Mouse (Mus musculus): Measurements from ENCODE around the gene Fancc. TPM values are rescaled to one million over a fixed set of nuclear protein-coding genes. Genes with fewer than 3 reads are reported as not detected.
A peak's percentile ranks its signal among the peaks of the same experiment; 100 is the strongest.

Gene Fancc
- polyA plus RNA-seq, 1 experiment from 2014 or later, result 17.8 TPM

GRCm38 (mm10) chr13:63252295-63253010, 244.6 kb downstream of the Fancc start:
- no peak for ATAC-seq (ENCODE audit: insufficient read depth, low FRiP score, low read depth)
- H3K27me3 ChIP-seq (replicated peaks), result no peaks in the 10 kb centered on the region
- no peak overlapping the region for H3K9ac ChIP-seq
- no peak overlapping the region for H3K4me3 ChIP-seq (replicated peaks)
- H3K9me3 ChIP-seq, result no peaks in the 10 kb centered on the region
- no peak overlapping the region for H3K27ac ChIP-seq
- H3K4me1 ChIP-seq, result peaks cover 27% of the 10 kb centered on the region
- 63% methylated on average over 2 of the region's 2 CpGs for WGBS
- H3K36me3 ChIP-seq, result peaks cover 11% of the 10 kb centered on the region; the same call in 1 of the 2 replicates
- H3K4me2 ChIP-seq, result no peak overlapping the region

DNA sequence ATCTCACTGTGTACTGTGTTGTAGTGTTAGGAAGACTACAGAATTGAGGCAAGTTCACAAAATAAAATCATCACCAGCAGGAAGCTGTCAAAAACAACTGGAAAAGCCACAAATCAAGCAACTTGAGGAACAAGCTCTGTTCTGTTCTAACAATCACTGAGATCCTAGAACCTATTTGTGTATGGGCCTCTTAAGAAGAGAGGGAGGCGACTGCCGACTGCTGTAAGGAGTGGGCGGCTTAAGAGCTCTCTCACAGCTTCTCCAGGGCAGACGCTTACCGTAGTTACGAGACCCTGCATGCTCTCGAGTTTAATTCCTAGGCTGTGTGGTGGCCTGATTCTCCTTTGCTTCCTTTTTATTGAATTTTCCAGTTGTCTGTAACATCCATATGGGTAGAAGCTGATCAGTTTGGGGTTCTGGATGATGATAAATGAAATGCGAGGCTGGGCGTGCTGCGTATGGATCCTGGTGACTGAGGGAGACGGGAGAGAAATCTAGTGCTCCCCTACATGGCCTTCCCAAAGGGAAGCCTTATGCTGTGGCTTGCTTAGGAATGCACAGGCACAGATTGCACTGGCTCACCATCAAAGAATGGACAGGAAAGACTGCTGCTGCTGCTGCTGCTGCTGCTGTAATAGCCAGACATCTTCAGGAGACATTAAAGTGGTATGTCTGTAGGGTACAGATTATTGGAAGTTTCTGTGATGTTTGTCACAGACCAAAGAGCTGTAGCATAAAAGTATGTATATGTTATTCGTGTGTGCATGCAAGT, 245.8 kb downstream of the Fancc start:
- Histone ChIP-seq H3K4me2 (peak overlapping the region; percentile 17; the same call in 1 of the 2 replicates), H3K4me1 (peaks cover 28% of the 10 kb centered on the region), H3K9me3 (no peaks in the 10 kb centered on the region), H3K4me3 (replicated peaks) (no peak overlapping the region), H3K36me3 (peaks cover 11% of the 10 kb centered on the region; the same call in 1 of the 2 replicates), H3K9ac (no peak overlapping the region), H3K27ac (peak overlapping the region; percentile 55; the same call in 1 of the 2 replicates), H3K27me3 (replicated peaks) (no peaks in the 10 kb centered on the region)
- no peak for ATAC-seq (ENCODE audit: insufficient read depth, low FRiP score, low read depth)
- WGBS, result 64% methylated on average over 12 of the region's 12 CpGs

- no peak for ATAC-seq (ENCODE audit: insufficient read depth, low FRiP score, low read depth)
- 85% methylated on average over 8 of the region's 8 CpGs for WGBS
- Histone ChIP-seq H3K9me3 (no peaks in the 10 kb centered on the region), H3K4me2 (no peak overlapping the region), H3K9ac (no peak overlapping the region), H3K4me1 (peaks cover 22% of the 10 kb centered on the region), H3K36me3 (peaks cover 11% of the 10 kb centered on the region; the same call in 1 of the 2 replicates), H3K4me3 (replicated peaks) (no peak overlapping the region), H3K27me3 (replicated peaks) (no peaks in the 10 kb centered on the region), H3K27ac (peak overlapping the region; percentile 55; the same call in 1 of the 2 replicates)
Observed at GRCm38 (mm10) chr13:63250441-63250980, 246.6 kb downstream of the Fancc start.

DNA sequence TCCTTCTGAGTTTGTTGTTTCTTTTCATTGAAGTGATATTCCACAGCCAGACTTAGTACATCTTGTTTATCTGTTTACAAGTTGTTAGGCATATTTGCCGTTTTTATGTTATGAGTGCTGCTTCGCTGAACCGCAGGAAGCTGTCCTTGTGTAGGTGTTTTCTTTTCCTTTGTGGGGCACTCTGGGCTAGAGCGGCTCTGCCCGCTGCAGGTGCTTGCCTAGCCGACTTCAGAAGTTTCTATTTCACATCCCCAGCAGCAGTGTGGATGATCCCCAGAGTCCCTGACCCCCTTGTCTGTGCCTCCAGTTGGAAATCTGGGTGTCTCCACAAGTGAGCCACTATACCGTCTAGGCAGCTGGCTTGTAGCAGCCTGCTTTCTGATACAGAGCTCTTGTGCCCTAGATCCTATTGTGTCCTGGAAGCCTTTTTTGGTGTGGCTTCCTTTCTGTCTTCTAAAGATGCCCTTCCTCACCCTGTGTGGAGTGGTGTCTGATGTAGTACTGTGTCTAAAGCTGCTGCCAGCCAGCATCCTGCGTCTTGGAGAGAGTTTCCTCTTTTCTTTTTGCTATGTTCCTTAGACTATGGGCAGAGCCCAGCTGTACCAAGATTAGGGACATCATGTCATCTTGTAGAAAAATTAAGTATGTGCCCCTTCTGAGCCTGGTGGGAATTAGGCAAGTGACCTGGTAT, 247.2 kb downstream of the Fancc start:
- Histone ChIP-seq H3K9ac (no peak overlapping the region), H3K9me3 (no peaks in the 10 kb centered on the region), H3K36me3 (peaks cover 11% of the 10 kb centered on the region; the same call in 1 of the 2 replicates), H3K27me3 (replicated peaks) (no peaks in the 10 kb centered on the region), H3K27ac (peak overlapping the region; percentile 38), H3K4me3 (replicated peaks) (no peak overlapping the region), H3K4me2 (0 out of 2 replicates have a peak overlapping the region, but pooled peaks have one; percentile 1), H3K4me1 (peaks cover 25% of the 10 kb centered on the region)
- 68% methylated on average over 8 of the region's 8 CpGs for WGBS
- no peak for ATAC-seq (ENCODE audit: insufficient read depth, low FRiP score, low read depth)

- Histone ChIP-seq H3K36me3 (peaks cover 7% of the 10 kb centered on the region; the same call in 1 of the 2 replicates), H3K4me2 (0 out of 2 replicates have a peak overlapping the region, but pooled peaks have one; percentile 1), H3K4me3 (replicated peaks) (no peak overlapping the region), H3K27me3 (replicated peaks) (no peaks in the 10 kb centered on the region), H3K9me3 (no peaks in the 10 kb centered on the region), H3K27ac (no peak overlapping the region), H3K9ac (no peak overlapping the region), H3K4me1 (peaks cover 25% of the 10 kb centered on the region)
- ATAC-seq (ENCODE audit: insufficient read depth, low FRiP score, low read depth), result no peak
- WGBS, result 78% methylated on average over 7 of the region's 7 CpGs
Observed at GRCm38 (mm10) chr13:63249171-63249570, 247.9 kb downstream of the Fancc start.

DNA sequence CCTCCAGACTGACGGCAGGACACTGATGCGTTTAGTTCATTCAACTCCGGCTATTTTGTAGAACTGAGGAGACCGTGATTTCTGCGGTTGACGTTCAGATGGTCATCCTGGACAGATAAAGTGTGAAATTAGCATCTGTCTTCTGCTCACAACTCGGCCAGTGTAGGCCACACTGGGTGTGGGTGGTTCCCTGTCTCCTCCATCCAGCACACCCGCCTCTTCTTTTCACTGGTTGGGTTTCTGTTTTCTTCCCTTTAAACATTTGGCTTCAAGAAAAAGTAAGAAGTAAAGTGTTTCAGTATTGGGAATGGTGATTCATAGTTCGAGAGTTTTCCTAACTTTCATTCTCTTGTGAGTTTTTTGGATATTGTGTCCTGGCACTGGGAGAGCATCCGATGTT, 248.8 kb downstream of the Fancc start:
- Histone ChIP-seq H3K9ac (no peak overlapping the region), H3K4me2 (no peak overlapping the region), H3K27me3 (replicated peaks) (no peaks in the 10 kb centered on the region), H3K9me3 (no peaks in the 10 kb centered on the region), H3K36me3 (0 out of 2 replicates have a peak, but pooled peaks cover 4% of the 10 kb centered on the region), H3K27ac (no peak overlapping the region), H3K4me1 (peaks cover 25% of the 10 kb centered on the region), H3K4me3 (replicated peaks) (no peak overlapping the region)
- WGBS, result 86% methylated on average over 10 of the region's 10 CpGs
- ATAC-seq (ENCODE audit: insufficient read depth, low FRiP score, low read depth), result no peak

GRCm38 (mm10) chr13:63247631-63248030, 249.4 kb downstream of the Fancc start:
- H3K9ac ChIP-seq, result no peak overlapping the region
- peaks cover 25% of the 10 kb centered on the region for H3K4me1 ChIP-seq
- no peak overlapping the region for H3K4me3 ChIP-seq (replicated peaks)
- 0 out of 2 replicates have a peak, but pooled peaks cover 4% of the 10 kb centered on the region for H3K36me3 ChIP-seq
- no peaks in the 10 kb centered on the region for H3K9me3 ChIP-seq
- 93% methylated on average over 11 of the region's 11 CpGs for WGBS
- H3K27me3 ChIP-seq (replicated peaks), result no peaks in the 10 kb centered on the region
- no peak overlapping the region for H3K27ac ChIP-seq
- ATAC-seq (ENCODE audit: insufficient read depth, low FRiP score, low read depth), result no peak
- no peak overlapping the region for H3K4me2 ChIP-seq

GRCm38 (mm10) chr13:63247041-63247440, 250.0 kb downstream of the Fancc start:
- peaks cover 31% of the 10 kb centered on the region for H3K4me1 ChIP-seq
- H3K4me3 ChIP-seq (replicated peaks), result no peak overlapping the region
- H3K4me2 ChIP-seq, result no peak overlapping the region
- no peaks in the 10 kb centered on the region for H3K9me3 ChIP-seq
- H3K36me3 ChIP-seq, result 0 out of 2 replicates have a peak, but pooled peaks cover 4% of the 10 kb centered on the region
- H3K27ac ChIP-seq, result no peak overlapping the region
- no peak for ATAC-seq (ENCODE audit: insufficient read depth, low FRiP score, low read depth)
- WGBS, result 53% methylated on average over 7 of the region's 7 CpGs
- H3K9ac ChIP-seq, result no peak overlapping the region
- H3K27me3 ChIP-seq (replicated peaks), result no peaks in the 10 kb centered on the region

DNA sequence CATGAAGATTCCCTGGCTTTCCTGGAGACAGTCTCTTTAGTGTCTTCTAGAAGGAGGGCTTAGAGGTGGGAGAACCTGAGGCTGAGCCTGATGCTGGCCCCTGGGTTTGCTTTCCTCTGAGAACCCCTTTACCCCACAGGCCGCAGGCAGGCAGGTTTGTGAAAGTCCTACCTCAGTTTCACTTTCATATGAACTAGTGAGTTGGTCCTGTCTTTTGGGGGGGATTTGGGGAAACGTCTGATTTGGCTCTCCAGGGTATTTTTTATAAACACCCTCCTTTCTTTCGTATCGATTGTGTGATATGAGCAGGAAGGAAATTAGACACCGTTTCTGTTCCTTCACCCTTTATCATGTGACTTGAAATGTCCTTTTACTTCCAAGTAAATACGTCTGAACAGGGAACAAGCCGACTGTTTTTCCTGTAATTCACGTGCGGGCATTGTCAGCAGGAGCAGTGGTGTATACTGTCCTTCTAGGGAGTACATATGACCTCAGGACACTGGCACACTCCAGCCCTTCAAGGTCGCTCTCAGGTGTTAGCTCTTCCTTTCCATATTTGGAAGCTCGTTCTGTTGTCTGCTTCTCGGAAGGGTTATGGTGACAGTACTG, 250.6 kb downstream of the Fancc start:
- no peaks in the 10 kb centered on the region for H3K27me3 ChIP-seq (replicated peaks)
- WGBS, result 62% methylated on average over 12 of the region's 12 CpGs
- H3K36me3 ChIP-seq, result 0 out of 2 replicates have a peak, but pooled peaks cover 4% of the 10 kb centered on the region
- no peaks in the 10 kb centered on the region for H3K9me3 ChIP-seq
- ATAC-seq (ENCODE audit: insufficient read depth, low FRiP score, low read depth), result no peak
- H3K9ac ChIP-seq, result no peak overlapping the region
- H3K4me2 ChIP-seq, result peak overlapping the region; percentile 14
- peaks cover 35% of the 10 kb centered on the region for H3K4me1 ChIP-seq
- H3K4me3 ChIP-seq (replicated peaks), result no peak overlapping the region
- H3K27ac ChIP-seq, result 0 out of 2 replicates have a peak overlapping the region, but pooled peaks have one; percentile 24

- H3K27ac ChIP-seq, result peak overlapping the region; percentile 65; the same call in 1 of the 2 replicates
- whole genome bisulfite sequencing, result 67% methylated on average over 4 of the region's 4 CpGs
Observed at GRCm38 (mm10) chr13:63245812-63246211, 251.3 kb downstream of the Fancc start.

DNA sequence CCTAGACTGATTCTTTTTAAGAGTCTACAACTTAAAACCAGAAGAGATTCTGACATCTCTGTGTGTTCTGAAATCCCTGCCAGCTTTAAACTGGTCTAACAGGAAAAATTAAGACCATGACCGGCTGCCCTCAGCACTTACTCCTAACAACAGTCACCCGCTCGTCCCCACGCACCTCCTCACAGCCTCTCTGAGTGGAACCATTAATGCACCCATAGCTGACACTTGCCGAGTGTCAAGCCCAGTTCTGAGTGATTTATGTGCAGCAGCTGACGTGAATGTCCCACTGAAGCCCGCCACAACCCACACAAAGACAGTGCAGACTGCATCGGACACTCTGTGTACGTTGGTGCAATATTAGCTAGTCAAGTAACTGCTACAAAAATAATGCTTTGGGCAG, 251.9 kb downstream of the Fancc start:
- Histone ChIP-seq H3K9ac (no peak overlapping the region), H3K36me3 (0 out of 2 replicates have a peak, but pooled peaks cover 4% of the 10 kb centered on the region), H3K27ac (peak overlapping the region; percentile 65; the same call in 1 of the 2 replicates), H3K9me3 (no peaks in the 10 kb centered on the region), H3K4me1 (peaks cover 31% of the 10 kb centered on the region), H3K4me2 (peak overlapping the region; percentile 28; the same call in 1 of the 2 replicates), H3K4me3 (replicated peaks) (no peak overlapping the region), H3K27me3 (replicated peaks) (no peaks in the 10 kb centered on the region)
- 44% methylated on average over 9 of the region's 9 CpGs for WGBS
- ATAC-seq (ENCODE audit: insufficient read depth, low FRiP score, low read depth), result no peak

More at GRCm38 (mm10) chr13:63245812-63246211, 251.3 kb downstream of the Fancc start:
- peak overlapping the region; percentile 14; the same call in 1 of the 2 replicates for H3K4me2 ChIP-seq
- H3K36me3 ChIP-seq, result 0 out of 2 replicates have a peak, but pooled peaks cover 4% of the 10 kb centered on the region
- H3K4me3 ChIP-seq (replicated peaks), result no peak overlapping the region
- no peak for ATAC-seq (ENCODE audit: insufficient read depth, low FRiP score, low read depth)
- no peaks in the 10 kb centered on the region for H3K27me3 ChIP-seq (replicated peaks)
- H3K9me3 ChIP-seq, result no peaks in the 10 kb centered on the region
- peaks cover 31% of the 10 kb centered on the region for H3K4me1 ChIP-seq
- no peak overlapping the region for H3K9ac ChIP-seq
